Mouse (Mus musculus) cerebellum, adult 2 months (tissue): ENCODE results near the gene Nup205. TPM values are rescaled to one million over a fixed set of nuclear protein-coding genes. Genes with fewer than 3 reads are reported as not detected.

Experiments used
- DNase-seq, 2 experiments: peaks; one replicate each; pipeline ENCODE4 v3.0.0; 2021
- H3K27ac ChIP-seq: fragments of 200-500 bp; 2 replicates; pipeline ENCODE4 v1.5.1; 2012; ENCODE audit warnings: low read length, control low read depth, inconsistent platforms; ENCODE audit not compliant: insufficient read depth
- H3K27me3 ChIP-seq: fragments of 200-500 bp; 2 replicates; pipeline ENCODE4 v1.6.1; 2012; ENCODE audit warnings: inconsistent platforms, mild to moderate bottlenecking, low read length, moderate library complexity; ENCODE audit not compliant: control insufficient read depth, insufficient read depth
- H3K4me1 ChIP-seq: fragments of 200-500 bp; 2 replicates; pipeline ENCODE4 v1.6.1; 2011; ENCODE audit warnings: low read length; ENCODE audit not compliant: control insufficient read depth, insufficient read depth
- H3K4me3 ChIP-seq: fragments of 200-500 bp; replicated peaks from 2 replicates; pipeline ENCODE3; 2011; ENCODE audit warnings: mild to moderate bottlenecking, low read depth, low read length, control low read depth; ENCODE audit not compliant: insufficient read depth
- CTCF ChIP-seq: fragments of 200-500 bp; IDR thresholded peaks from 2 replicates; pipeline ENCODE4 v1.5.1; 2011; ENCODE audit warnings: low read depth, mild to moderate bottlenecking, control low read depth, low read length, moderate library complexity, borderline replicate concordance; ENCODE audit not compliant: insufficient read depth
- POLR2A ChIP-seq: fragments of 200-500 bp; IDR thresholded peaks from 2 replicates; pipeline ENCODE4 v1.6.1; 2011; ENCODE audit warnings: low read length, control low read depth, borderline replicate concordance; ENCODE audit not compliant: insufficient read depth
- WGBS: fragments of 180-500 bp; shearing (Covaris S2); methylation state at CpG from one replicate; pipeline ENCODE4 v1.1.7; 2018; 5-methylcytosine and 5-hydroxymethylcytosine counted together
- polyA plus RNA-seq: library from polyadenylated mRNA; depleted of rRNA; stranded (reverse); fragments of >200 nt; gene quantifications from 2 replicates; pipeline ENCODE4 v1.2.3, GENCODE M21; 2012; rRNA removed

The Nup205 gene
- polyA plus RNA-seq, result 21.1 and 23.6 TPM in 2 replicates

- no peaks in the 10 kb centered on the region for H3K27me3 ChIP-seq
- peak within 1 kb of the TSS; percentile 84 for H3K4me3 ChIP-seq
- no peaks in the 10 kb centered on the region; the same call in 1 of the 2 replicates for H3K4me1 ChIP-seq
- 4% methylated on average over 34 of the region's 34 CpGs for WGBS
- no peak for TF ChIP-seq CTCF
- TF ChIP-seq POLR2A, result no peak
- H3K27ac ChIP-seq, result peak within 1 kb of the TSS; percentile 98
- DNase-seq, result peak; percentile 85 to 92
Measured at GRCm38 (mm10) chr6:35176979-35177649, at the start of gene Nup205. TSS of gene Nup205 (plus strand) at chr6:35177421.

GRCm38 (mm10) chr6:35132806-35133205, 44.4 kb upstream of the Nup205 start:
- Histone ChIP-seq H3K4me3 (peak overlapping the region; percentile 100), H3K4me1 (no peaks in the 10 kb centered on the region; the same call in 1 of the 2 replicates), H3K27ac (peak overlapping the region; percentile 35), H3K27me3 (no peaks in the 10 kb centered on the region)
- under 1% methylated on average over 11 of the region's 11 CpGs for WGBS
- DNase-seq, result no peak
- TF ChIP-seq POLR2A (no peak), CTCF (no peak)

GRCm38 (mm10) chr6:35133246-35133578, 44.0 kb upstream of the Nup205 start:
- Histone ChIP-seq H3K27ac (peak overlapping the region; percentile 69), H3K4me1 (no peaks in the 10 kb centered on the region; the same call in 1 of the 2 replicates), H3K4me3 (peak overlapping the region; percentile 100), H3K27me3 (no peaks in the 10 kb centered on the region)
- DNase-seq, result no peak
- WGBS, result under 1% methylated on average over 24 of the region's 25 CpGs
- TF ChIP-seq CTCF (no peak), POLR2A (no peak)

- under 1% methylated on average over 55 of the region's 55 CpGs for WGBS
- H3K4me3 ChIP-seq, result peak within 1 kb of the TSS; percentile 100
- peak within 1 kb of the TSS; percentile 69 for H3K27ac ChIP-seq
- TF ChIP-seq POLR2A (peak; percentile 87; the same call in 1 of the 2 replicates), CTCF (no peak)
- H3K4me1 ChIP-seq, result no peaks in the 10 kb centered on the region; the same call in 1 of the 2 replicates
- H3K27me3 ChIP-seq, result no peaks in the 10 kb centered on the region
- DNase-seq, result peak; percentile 99
Measured at GRCm38 (mm10) chr6:35133579-35134488, 43.4 kb upstream of the Nup205 start, which contains the start of gene Cnot4. TSS of gene Cnot4 (minus strand) at chr6:35133724.

- H3K4me1 ChIP-seq, result no peaks in the 10 kb centered on the region; the same call in 1 of the 2 replicates
- no peak overlapping the region for H3K27ac ChIP-seq
- no peak overlapping the region for H3K4me3 ChIP-seq
- H3K27me3 ChIP-seq, result no peaks in the 10 kb centered on the region
- TF ChIP-seq CTCF, result no peak
- 59% methylated on average over 2 of the region's 2 CpGs for WGBS
- no peak for DNase-seq
Measured at GRCm38 (mm10) chr6:35134844-35135243, 42.4 kb upstream of the Nup205 start.

- no peak for DNase-seq
- no peaks in the 10 kb centered on the region for H3K4me1 ChIP-seq
- H3K4me3 ChIP-seq, result no peak overlapping the region
- TF ChIP-seq POLR2A (no peak), CTCF (no peak)
- no peaks in the 10 kb centered on the region for H3K27me3 ChIP-seq
- WGBS, result 94% methylated on average over 1 of the region's 1 CpGs
- H3K27ac ChIP-seq, result no peak overlapping the region
Measured at GRCm38 (mm10) chr6:35140351-35140750, 36.9 kb upstream of the Nup205 start.

GRCm38 (mm10) chr6:35145569-35145968, 31.7 kb upstream of the Nup205 start:
- Histone ChIP-seq H3K27me3 (no peaks in the 10 kb centered on the region), H3K4me3 (no peak overlapping the region), H3K4me1 (no peaks in the 10 kb centered on the region), H3K27ac (no peak overlapping the region)
- no peak for TF ChIP-seq POLR2A
- no peak for DNase-seq
- WGBS, result 81% methylated on average over 2 of the region's 2 CpGs
